Mouse (Mus musculus) heart, adult 9 months (tissue): ENCODE data around the gene Xrcc6.
A peak's percentile ranks its signal among the peaks of the same experiment; 100 is the strongest.

Experiments
- DNase-seq, 2 experiments: peaks; one replicate each; pipeline ENCODE4 v3.0.0; 2022; ENCODE audit warnings: low spot score in 2 of 2

Xrcc6 gene

DNA sequence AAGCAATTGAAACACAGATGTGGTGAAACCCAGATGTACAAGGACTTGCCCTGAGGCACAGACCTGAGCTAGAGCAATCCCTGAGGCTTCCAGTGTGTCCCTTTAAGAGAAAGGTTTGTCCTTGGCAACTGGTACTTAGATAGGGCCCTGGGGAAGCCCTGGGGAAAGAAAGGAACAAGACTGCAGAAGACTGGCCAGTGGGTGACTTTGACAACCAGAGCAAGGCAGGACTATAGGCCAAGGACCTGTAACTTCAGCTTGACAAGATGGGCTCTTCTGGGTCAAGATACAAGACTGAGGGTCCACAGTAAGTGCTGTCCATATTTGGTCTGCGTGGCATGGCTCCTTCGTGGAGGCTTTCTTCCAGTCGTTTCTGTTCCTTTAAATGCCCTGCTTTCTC, at the start of gene Xrcc6:
Gene Xrcc6, plus strand, starts transcription at position 190 of the 400 bp plus-strand sequence.
- DNase-seq, result no peak

- DNase-seq, result no peak
These were observed 49.4 kb upstream of the Xrcc6 start for GRCm38 (mm10) chr15:81938246-81938645.

DNA sequence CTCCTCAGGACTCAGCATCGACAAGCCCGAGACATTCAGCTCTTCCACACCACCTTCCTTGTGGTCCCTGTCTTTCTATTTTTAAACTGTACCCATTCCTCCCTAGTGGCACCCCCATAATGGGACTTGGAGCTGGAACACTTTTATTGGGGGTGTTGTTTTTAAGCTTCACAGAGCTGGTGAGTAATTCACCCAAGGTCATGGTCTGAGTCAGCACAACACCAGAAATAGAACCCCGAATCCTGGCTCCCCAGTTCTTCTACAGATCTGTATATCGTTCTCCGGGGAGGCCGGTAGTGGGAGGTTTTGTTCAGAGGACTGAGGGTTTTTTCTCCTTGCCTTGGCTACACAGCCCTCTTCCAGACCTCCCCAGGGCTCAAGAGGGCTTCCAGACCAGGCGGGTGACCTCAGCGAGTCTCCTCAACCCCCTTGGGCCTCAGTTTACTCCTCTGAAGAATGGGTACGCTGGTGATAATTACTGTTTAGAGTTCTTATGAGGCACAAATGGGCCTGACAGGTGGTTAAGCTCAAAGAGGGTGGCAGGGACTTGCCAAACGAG, 48.4 kb upstream of the Xrcc6 start:
- DNase-seq, result no peak

DNA sequence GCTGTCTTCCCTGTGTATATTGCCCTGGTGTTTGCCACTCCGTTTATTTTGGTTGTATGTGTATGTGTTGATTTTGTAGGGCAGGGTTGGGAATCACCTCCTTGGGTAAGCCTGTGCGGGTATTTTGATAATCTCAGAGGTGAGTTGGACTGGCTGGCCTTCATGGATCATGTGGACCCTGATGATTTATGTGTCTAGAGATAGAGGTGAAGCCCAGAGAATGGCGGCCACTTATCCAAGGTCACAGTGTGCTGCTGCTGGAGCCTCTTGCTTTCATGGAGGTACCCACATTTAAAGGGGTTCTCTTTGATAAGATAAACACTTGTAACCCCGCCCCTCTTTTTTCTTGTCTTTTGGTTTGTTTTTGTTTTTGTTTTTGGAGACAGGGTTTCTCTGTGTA, 47.9 kb upstream of the Xrcc6 start:
- no peak for DNase-seq

GRCm38 (mm10) chr15:81940219-81940618, 47.4 kb upstream of the Xrcc6 start:
- no peak for DNase-seq

- DNase-seq, result no peak
These were observed 46.6 kb upstream of the Xrcc6 start for GRCm38 (mm10) chr15:81941010-81941409.

- DNase-seq, result no peak
These were observed 44.4 kb upstream of the Xrcc6 start for GRCm38 (mm10) chr15:81943176-81943749.

- no peak for DNase-seq
These were observed 38.6 kb upstream of the Xrcc6 start for GRCm38 (mm10) chr15:81949076-81949475.

DNA sequence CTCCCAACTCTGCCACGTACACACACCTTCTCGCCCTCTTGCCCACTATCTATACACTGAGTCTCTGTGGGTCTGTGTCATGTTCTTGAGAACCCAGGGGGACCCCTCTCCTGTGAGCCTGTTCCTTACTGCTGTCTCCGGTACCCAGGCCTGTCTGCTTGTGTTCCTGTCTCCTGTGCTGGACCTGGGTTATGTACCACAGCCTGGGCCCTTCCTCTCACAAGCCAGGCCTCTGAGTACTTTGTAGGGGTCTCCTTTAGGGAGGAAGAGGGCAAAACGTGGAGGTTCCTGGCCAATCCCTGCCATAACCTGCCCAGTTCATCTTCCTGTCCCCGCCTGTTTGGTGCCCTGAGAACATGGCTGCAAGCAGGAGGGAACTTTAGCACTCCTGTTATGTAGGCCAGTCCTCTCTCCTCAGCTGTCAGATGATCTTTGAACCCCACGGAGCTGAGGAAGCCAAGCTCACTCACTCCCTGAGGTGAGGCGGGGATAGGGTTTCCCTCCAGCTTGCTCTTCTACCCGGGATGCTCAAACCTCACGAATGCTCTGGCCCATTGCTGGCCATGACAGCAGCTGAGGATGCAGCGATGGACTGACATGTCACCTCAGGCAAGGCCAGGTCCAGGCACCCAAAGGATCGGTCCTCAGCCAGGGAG, 38.0 kb upstream of the Xrcc6 start:
- no peak for DNase-seq

DNA sequence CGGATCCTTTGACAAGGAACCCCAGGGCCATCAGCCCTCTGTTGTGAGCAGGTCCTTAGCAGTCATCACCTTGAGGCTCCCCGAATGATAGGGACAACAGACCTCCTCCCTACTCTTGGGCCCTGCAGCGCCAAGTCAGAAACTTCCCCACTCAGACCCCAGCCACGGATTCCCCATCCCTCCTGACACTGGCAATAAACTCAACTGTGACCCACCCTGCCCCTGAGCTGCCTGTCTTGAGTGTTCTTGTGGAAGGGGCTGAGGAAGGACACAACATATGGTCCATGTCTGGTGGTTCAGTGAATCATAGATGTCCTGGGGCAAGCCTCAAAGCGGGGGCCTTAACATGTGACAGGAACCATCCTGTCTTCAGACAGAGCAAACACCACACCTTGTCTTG, 36.9 kb upstream of the Xrcc6 start:
- DNase-seq, result no peak

DNA sequence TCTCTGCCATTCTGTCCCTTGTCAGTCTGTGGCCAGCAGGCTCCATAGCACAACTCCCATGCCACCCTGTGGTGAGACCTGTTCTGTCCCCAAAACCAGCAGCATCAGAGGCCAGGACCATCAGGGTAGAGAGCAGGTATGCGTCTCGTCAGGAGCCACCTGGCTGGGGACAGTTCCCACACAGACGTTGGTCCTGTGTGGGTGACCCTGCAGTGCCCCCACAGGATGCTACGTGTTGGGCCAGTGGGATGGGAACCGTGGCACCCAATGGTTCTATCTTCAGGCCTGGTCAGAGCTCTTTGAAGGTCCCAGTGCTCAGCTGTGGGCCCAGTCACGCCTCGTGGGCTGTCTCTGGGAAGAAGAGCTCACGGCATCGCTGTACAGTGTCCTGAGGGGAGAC, 36.5 kb upstream of the Xrcc6 start:
- DNase-seq, result no peak

DNA sequence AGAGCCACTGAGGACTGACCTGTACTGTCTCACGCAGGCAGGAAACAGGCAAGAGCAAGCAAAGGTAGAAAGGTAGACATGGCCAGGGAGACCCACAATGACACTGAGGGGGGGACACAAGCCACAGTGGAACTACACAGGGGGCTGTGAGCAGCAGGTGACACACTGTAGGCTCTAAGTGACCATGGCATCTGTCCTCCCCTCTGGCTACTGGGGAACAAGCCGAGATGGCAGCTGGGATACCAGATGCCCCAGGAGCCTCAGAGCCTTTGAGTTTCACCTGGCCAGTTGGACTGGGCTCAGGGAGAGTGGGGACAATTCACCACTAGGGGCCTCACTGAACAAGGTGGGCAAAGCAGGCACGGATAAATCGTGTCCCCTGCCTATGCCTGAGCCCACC, 35.3 kb upstream of the Xrcc6 start:
- no peak for DNase-seq

DNA sequence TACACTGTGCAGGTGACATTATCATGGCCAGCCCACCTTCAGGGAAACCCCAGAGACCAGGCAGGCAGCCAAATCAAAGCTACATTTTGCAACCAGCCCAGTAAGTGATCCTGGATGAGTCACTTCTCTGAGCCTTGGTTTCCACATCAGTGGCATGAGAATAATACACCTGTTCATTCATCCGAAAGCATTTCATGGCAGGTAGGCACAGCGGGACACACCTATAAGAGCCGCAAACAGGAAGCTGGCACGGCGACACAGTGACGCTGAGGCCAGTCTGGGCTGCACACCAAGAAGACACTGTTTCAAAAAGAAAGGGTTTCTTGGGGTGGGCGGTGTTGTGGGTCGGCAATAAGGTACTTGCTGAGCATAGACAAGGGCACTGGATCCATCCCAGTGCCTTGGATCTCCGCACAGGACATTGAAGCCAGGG, 33.5 kb upstream of the Xrcc6 start:
- DNase-seq, result no peak

GRCm38 (mm10) chr15:81954716-81955115, 32.9 kb upstream of the Xrcc6 start:
- no peak for DNase-seq

- DNase-seq, result no peak
These were observed 32.2 kb upstream of the Xrcc6 start for GRCm38 (mm10) chr15:81955414-81955813.

DNA sequence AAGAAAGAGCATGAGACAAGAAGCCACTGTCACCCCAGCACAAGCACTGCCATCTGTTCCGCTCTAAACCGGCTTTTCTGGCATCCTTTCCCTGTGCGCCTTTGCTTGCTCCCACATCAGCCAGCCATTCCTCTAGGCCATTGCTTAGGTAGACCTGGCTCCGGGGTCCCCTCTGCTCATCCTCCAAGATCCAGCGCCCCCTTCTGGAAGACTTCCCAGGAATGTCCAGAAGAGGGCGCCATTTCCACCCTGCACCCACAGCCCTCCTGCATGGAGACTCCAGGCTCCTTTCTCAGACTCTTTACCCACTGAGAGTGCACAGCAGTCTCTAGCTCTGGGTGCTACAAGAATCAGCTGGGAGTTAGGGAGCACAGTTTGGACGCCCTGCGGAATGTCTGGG, 31.2 kb upstream of the Xrcc6 start:
- DNase-seq, result no peak

DNA sequence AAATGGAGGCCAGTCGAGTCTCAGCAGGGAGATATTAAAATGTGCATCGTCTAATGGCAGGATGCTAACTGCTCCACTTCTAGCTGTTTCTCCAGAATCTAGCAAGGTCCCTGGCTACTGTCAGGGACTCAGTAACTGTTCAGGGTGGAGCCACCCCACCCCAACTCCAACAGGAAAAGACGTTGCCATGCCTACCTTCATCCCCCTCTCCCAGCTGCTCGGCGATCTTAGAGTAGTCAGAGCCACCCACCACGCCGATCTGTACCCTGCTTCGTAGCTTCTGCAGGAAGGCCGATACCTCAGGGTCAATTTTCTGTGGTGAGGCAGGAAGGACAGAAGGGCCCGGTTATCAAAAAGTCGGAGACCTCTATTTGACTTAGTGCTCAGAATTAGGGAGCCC, 30.0 kb upstream of the Xrcc6 start:
- no peak for DNase-seq

GRCm38 (mm10) chr15:81958906-81959305, 28.7 kb upstream of the Xrcc6 start:
- no peak for DNase-seq

DNA sequence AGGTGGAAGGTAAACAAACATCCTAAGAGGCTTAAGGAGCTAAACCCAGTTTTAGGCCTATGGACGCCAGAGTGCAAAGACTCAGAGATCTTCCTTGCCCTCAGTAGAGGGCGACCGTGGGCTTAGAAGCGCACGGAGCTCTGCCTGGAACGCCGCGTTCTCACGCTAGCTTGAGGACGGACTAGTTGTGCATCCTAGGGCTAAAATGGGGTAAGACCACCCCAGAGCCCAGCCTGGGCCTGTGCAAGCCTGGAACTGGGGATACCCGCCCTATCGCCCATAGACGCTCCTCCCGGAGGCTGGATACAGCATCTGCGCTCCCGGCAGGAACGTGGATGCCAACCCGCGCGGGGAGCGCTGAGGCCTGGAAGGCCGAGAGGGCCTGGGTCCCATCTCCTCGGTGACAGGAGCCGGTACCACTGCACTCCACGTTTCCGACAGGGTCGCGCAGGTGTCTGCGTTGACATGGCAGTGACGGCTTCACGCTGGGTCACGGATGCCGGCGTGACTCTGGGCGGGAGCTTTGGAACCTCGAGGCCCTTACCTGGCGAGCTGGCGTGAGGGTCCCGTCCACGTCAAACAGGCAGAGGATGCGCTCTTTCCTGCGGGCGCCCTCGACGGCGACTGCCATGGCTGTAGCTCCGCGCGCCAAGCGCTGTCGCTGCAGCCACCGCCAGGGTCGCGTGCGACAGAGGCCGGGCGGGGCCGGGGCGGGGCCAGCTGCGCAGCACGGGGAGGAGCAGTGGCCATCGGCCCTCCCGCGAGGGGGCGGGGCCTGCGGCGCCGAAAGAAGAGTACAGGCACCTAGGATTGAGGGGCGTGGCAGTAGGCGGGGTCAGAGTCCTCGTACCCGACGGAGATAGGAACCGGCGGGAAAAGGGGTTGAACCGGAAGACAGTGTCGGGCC, 27.2 kb upstream of the Xrcc6 start, which contains the start of gene Pmm1:
Gene Pmm1, minus strand, starts transcription at position 760 of the 907 bp plus-strand sequence.
- peak; percentile 96 to 98 for DNase-seq

DNA sequence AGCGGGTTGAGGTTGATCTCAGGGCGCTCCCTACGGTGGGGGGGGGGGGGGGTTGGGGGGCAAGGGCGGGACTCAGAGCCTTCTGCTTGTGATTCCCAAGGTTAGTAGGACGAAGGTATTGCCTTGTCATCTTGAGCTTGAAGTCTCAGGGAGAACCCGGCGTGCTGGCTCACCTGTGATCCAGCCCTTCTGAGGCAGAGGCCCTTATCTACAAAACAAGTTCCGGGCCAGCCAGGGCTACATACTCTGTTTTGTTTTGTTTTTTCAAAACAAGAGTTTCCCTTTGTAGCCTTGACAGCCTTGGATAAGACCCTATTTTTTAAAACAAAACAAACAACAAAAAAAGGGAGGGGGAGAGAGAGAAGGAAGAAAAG, 26.6 kb upstream of the Xrcc6 start:
- DNase-seq, result no peak

DNA sequence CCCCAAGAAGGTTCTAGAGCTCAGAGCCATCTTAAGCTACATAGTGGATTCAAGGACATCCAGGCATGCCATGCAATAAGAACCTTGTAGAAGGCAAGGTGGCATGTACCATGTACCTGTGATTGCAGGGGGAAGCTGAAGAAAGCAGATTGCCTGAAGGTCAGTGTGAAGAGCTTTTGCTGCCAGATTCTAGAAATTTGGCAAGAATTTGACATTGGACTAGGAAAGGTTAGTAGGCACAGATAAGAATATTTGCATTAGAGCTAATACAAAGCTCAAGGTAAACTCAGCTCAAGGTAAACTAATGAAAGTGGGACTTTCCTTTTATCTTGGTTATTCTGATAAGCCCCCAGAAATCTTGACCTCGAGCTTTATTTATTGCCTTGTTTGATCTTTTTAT, 23.4 kb upstream of the Xrcc6 start:
- DNase-seq, result no peak

- no peak for DNase-seq
These were observed 22.6 kb upstream of the Xrcc6 start for GRCm38 (mm10) chr15:81964980-81965545.
